Mouse (Mus musculus) thymus, postnatal 4 days (tissue): Measurements from ENCODE around the gene Rpl18a.
"Not testable (repeated sequence)": the region's sequence is repeated elsewhere in the genome, so short reads cannot be mapped to it uniquely, and the experiment has no call there.

Experiments used
- DNase-seq: peaks from one replicate; pipeline ENCODE4 v3.0.0; 2021

Rpl18a gene

GRCm38 (mm10) chr8:70902211-70902610, 5.0 kb upstream of the Rpl18a start:
- DNase-seq = no peak

- no peak for DNase-seq
Measured at GRCm38 (mm10) chr8:70900872-70901387, 3.7 kb upstream of the Rpl18a start.

- DNase-seq = no peak
Measured at GRCm38 (mm10) chr8:70899226-70899625, 2.0 kb upstream of the Rpl18a start.

GRCm38 (mm10) chr8:70898661-70899198, 1.5 kb upstream of the Rpl18a start:
- peak; percentile 41 for DNase-seq

GRCm38 (mm10) chr8:70897681-70898413, 635 bp upstream of the Rpl18a start:
- peak; percentile 93 for DNase-seq

GRCm38 (mm10) chr8:70896316-70897020, 744 bp downstream of the Rpl18a start:
- no peak for DNase-seq

GRCm38 (mm10) chr8:70895571-70896259, 1.5 kb downstream of the Rpl18a start:
- DNase-seq = not testable (repeated sequence)

- no peak for DNase-seq
Measured at GRCm38 (mm10) chr8:70894771-70895545, 2.3 kb downstream of the Rpl18a start.

- DNase-seq = no peak
Measured at GRCm38 (mm10) chr8:70894385-70894720, 2.9 kb downstream of the Rpl18a start.

- peak; percentile 90 for DNase-seq
Measured at GRCm38 (mm10) chr8:70893656-70894384, 3.4 kb downstream of the Rpl18a start.

GRCm38 (mm10) chr8:70892896-70893655, 4.1 kb downstream of the Rpl18a start:
- DNase-seq = no peak

GRCm38 (mm10) chr8:70892022-70892895, 5.0 kb downstream of the Rpl18a start, which contains the start of gene Slc5a5:
TSS of gene Slc5a5 (minus strand) at chr8:70892757.
- DNase-seq = no peak

- peak; percentile 56 for DNase-seq
Measured at GRCm38 (mm10) chr8:70891356-70891755, 5.9 kb downstream of the Rpl18a start.

- DNase-seq = no peak
Measured at GRCm38 (mm10) chr8:70890656-70891055, 6.6 kb downstream of the Rpl18a start.

GRCm38 (mm10) chr8:70887669-70888068, 9.5 kb downstream of the Rpl18a start:
- DNase-seq = peak; percentile 71

GRCm38 (mm10) chr8:70885612-70886011, 11.6 kb downstream of the Rpl18a start:
- peak; percentile 65 for DNase-seq

GRCm38 (mm10) chr8:70884683-70885082, 12.5 kb downstream of the Rpl18a start:
- DNase-seq = no peak

GRCm38 (mm10) chr8:70884186-70884585, 13.0 kb downstream of the Rpl18a start:
- DNase-seq = no peak

GRCm38 (mm10) chr8:70880546-70880945, 16.7 kb downstream of the Rpl18a start:
- DNase-seq = no peak

GRCm38 (mm10) chr8:70880126-70880525, 17.1 kb downstream of the Rpl18a start:
- peak; percentile 42 for DNase-seq
